Mouse (Mus musculus) MEL (cell line): Measurements from ENCODE around the gene Ostf1.

ENCODE experiments used
- CTCF ChIP-seq, 3 experiments: IDR thresholded peaks in 2 of 3; conservative IDR thresholded peaks in 1 of 3; 2 replicates each; pipeline ENCODE4 v1.5.1; 2011 to 2012; ENCODE audit warnings: low read length in 3 of 3, low read depth in 2 of 3, mild to moderate bottlenecking in 2 of 3, improper control_type of control experiment in 1 of 3, inconsistent platforms in 1 of 3, mixed read lengths in 1 of 3, moderate library complexity in 1 of 3; ENCODE audit not compliant: control insufficient read depth in 1 of 3, insufficient read depth in 1 of 3, poor library complexity in 1 of 3, severe bottlenecking in 1 of 3
- POLR2AphosphoS2 ChIP-seq: IDR thresholded peaks from 2 replicates; pipeline ENCODE4 v1.6.1; 2011; ENCODE audit warnings: low read length, improper control_type of control experiment

DNA sequence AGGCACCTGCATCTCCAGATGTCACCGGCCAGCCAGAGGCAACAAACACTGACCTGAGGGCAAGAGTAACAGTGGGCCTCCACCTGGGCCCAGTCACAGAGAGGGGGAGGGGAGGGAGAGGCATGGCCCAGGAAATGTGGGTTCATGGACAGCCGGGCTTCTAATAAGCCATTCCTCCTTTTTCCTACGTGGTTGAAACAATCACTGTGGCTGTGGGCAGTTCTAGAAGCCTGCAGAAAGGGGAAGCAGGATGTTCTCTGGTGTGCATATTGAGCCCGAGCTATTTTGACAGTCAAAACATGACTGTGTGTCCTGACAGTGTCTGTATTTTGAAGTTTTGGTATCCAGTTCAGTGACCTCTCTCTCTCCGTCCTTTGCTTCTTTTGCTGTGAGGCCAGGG is 7.3 kb upstream of the Ostf1 start:
- TF ChIP-seq POLR2AphosphoS2 (no peak), CTCF (IDR thresholded peaks at IDR 0.05 in 2 of 3, conservative IDR thresholded peaks at IDR 0.05 in 1 of 3; ENCODE audit: control insufficient read depth in 1 of 3, insufficient read depth in 1 of 3, low read depth in 2 of 3, low read length in 3 of 3, poor library complexity in 1 of 3, severe bottlenecking in 1 of 3) (no peak)
